Mouse (Mus musculus) Patski (cell line): Measurements from ENCODE around the gene Ppp1ca. TPM values are rescaled to one million over a fixed set of nuclear protein-coding genes. Genes with fewer than 3 reads are reported as not detected.

ENCODE experiments used
- ATAC-seq: fragments of 100-300 bp; one replicate; pipeline ENCODE4 v1.8.0; 2021
- CTCF ChIA-PET: fragments of 350-600 bp; sonication (Branson Sonifier 250); formaldehyde crosslinking; loops from one replicate; lab custom pipeline; 2022; ENCODE audit warnings: inconsistent platforms; lab: Charles Lee
- POLR2A ChIA-PET: fragments of 350-600 bp; sonication (Branson Sonifier 250); formaldehyde crosslinking; loops from one replicate; lab custom pipeline; 2022; ENCODE audit warnings: antibody characterized with exemption, inconsistent platforms; lab: Charles Lee
- DNase-seq: peaks from one replicate; pipeline ENCODE4 v3.0.0-alpha.2; 2011; ENCODE audit warnings: low read depth, low spot score
- H3K27me3 ChIP-seq: fragments of 371-371 bp; one replicate; pipeline ENCODE4 v1.5.1; 2021
- CTCF ChIP-seq: fragments of 100-300 bp; IDR thresholded peaks from one replicate; pipeline ENCODE4 v1.5.1; 2021
- in situ Hi-C: fragments of 300-500 bp; cut with MboI; formaldehyde crosslinking; loops from 3 replicates; pipeline ENCODE4 v1.11.1; 2018; ENCODE audit warnings: low pct_unique_long_range_greater_than_20kb, mixed read lengths
- polyA plus RNA-seq: library from polyadenylated mRNA; unstranded; gene quantifications from one replicate; pipeline ENCODE4 v1.2.3, GENCODE M21; 2021

Ppp1ca gene
- polyA plus RNA-seq, 1 experiment from 2014 or later: 674 TPM

GRCm38 (mm10) chr19:4215451-4215840 is 23.6 kb downstream of the Ppp1ca start:
- no peak for TF ChIP-seq CTCF
- DNase-seq (no peak), ATAC-seq (no peak)
- in situ Hi-C loops: no loop called here
- CTCF ChIA-PET: interaction anchor here (17.4 to 20.5 kb wide), 2 partner anchors 3 to 10 kb away, joined by 396 read pairs; partner anchors contain the start of genes AC109138.7, Clcf1 and Pold4
- POLR2A ChIA-PET: interaction anchor here (0.6 to 16.4 kb wide), 5 partner anchors 13 to 638 kb away, joined by 3 to 199 read pairs (median 6); partner anchors contain the start of gene Pold4
- H3K27me3 ChIP-seq: no peaks in the 10 kb centered on the region

GRCm38 (mm10) chr19:4216041-4216685 is 24.3 kb downstream of the Ppp1ca start:
- in situ Hi-C loops: no loop called here
- POLR2A ChIA-PET: interaction anchor here (0.6 to 16.4 kb wide), 7 partner anchors 9 to 639 kb away, joined by 3 to 199 read pairs (median 7); partner anchors contain the start of gene Pold4
- ATAC-seq (no peak), DNase-seq (no peak)
- H3K27me3 ChIP-seq: no peaks in the 10 kb centered on the region
- CTCF ChIA-PET: interaction anchor here (17.4 to 20.5 kb wide), 2 partner anchors 4 to 10 kb away, joined by 396 read pairs; partner anchors contain the start of genes AC109138.7, Clcf1 and Pold4
- TF ChIP-seq CTCF: no peak

GRCm38 (mm10) chr19:4217140-4217539 is 25.3 kb downstream of the Ppp1ca start:
- DNase-seq: no peak
- ChIA-PET CTCF (interaction anchor here (0.9 to 20.5 kb wide), 4 partner anchors 5 to 92 kb away, joined by 3 to 396 read pairs (median 200); partner anchors contain the start of genes AC109138.7, Clcf1, Pold4 and Rad9a), POLR2A (interaction anchor here (0.8 to 16.4 kb wide), 7 partner anchors 8 to 52 kb away, joined by 3 to 199 read pairs (median 4); partner anchors contain the start of genes Pold4, Ppp1ca and Rad9a)
- TF ChIP-seq CTCF: no peak
- H3K27me3 ChIP-seq: no peaks in the 10 kb centered on the region
- ATAC-seq: no peak
- in situ Hi-C loops: no loop called here

GRCm38 (mm10) chr19:4217855-4218254 is 26.0 kb downstream of the Ppp1ca start:
- in situ Hi-C loops: no loop called here
- H3K27me3 ChIP-seq: no peaks in the 10 kb centered on the region
- ChIA-PET CTCF (interaction anchor here (0.9 to 20.5 kb wide), 4 partner anchors 6 to 93 kb away, joined by 3 to 396 read pairs (median 200); partner anchors contain the start of genes AC109138.7, Clcf1, Pold4 and Rad9a), POLR2A (interaction anchor here (1.0 to 16.4 kb wide), 6 partner anchors 9 to 53 kb away, joined by 3 to 199 read pairs (median 4); partner anchors contain the start of genes Pold4 and Rad9a)
- peak; percentile 85 for DNase-seq
- no peak for TF ChIP-seq CTCF
- ATAC-seq: no peak

- in situ Hi-C loops: no loop called here
- ChIA-PET CTCF (interaction anchor here (0.9 to 20.5 kb wide), 5 partner anchors 6 to 93 kb away, joined by 3 to 396 read pairs (median 5); partner anchors contain the start of genes AC109138.7, Clcf1, Pold4 and Rad9a), POLR2A (interaction anchor here (0.9 to 16.4 kb wide), 6 partner anchors 9 to 46 kb away, joined by 3 to 199 read pairs (median 4); partner anchors contain the start of genes Pold4 and Rad9a)
- ATAC-seq: no peak
- DNase-seq: no peak
- H3K27me3 ChIP-seq: no peaks in the 10 kb centered on the region
- no peak for TF ChIP-seq CTCF
Measured at GRCm38 (mm10) chr19:4218293-4218692, 26.4 kb downstream of the Ppp1ca start.

- ATAC-seq (no peak), DNase-seq (no peak)
- TF ChIP-seq CTCF: no peak
- in situ Hi-C loops: no loop called here
- POLR2A ChIA-PET: interaction anchor here (0.9 to 16.4 kb wide), 5 partner anchors 8 to 17 kb away, joined by 3 to 199 read pairs (median 17); partner anchors contain the start of genes Pold4 and Rad9a
- CTCF ChIA-PET: interaction anchor here (1.2 to 20.5 kb wide), 3 partner anchors 7 to 36 kb away, joined by 5 to 396 read pairs (median 396); partner anchors contain the start of genes AC109138.7, Clcf1 and Pold4
- H3K27me3 ChIP-seq: no peaks in the 10 kb centered on the region
Measured at GRCm38 (mm10) chr19:4218784-4219183, 26.9 kb downstream of the Ppp1ca start.

GRCm38 (mm10) chr19:4219943-4220342 is 28.1 kb downstream of the Ppp1ca start:
- DNase-seq (no peak), ATAC-seq (no peak)
- no peaks in the 10 kb centered on the region for H3K27me3 ChIP-seq
- TF ChIP-seq CTCF: no peak
- in situ Hi-C loops: no loop called here
- ChIA-PET POLR2A (interaction anchor here (1.5 to 16.4 kb wide), 4 partner anchors 9 to 19 kb away, joined by 3 to 199 read pairs (median 20); partner anchors contain the start of genes Pold4 and Rad9a), CTCF (interaction anchor here (1.1 to 20.5 kb wide), 3 partner anchors 6 to 50 kb away, joined by 3 to 396 read pairs (median 396); partner anchors contain the start of genes AC109138.7, Clcf1 and Pold4)

GRCm38 (mm10) chr19:4220416-4220815 is 28.6 kb downstream of the Ppp1ca start:
- no peak for TF ChIP-seq CTCF
- CTCF ChIA-PET: interaction anchor here (1.1 to 20.5 kb wide), 3 partner anchors 5 to 50 kb away, joined by 3 to 396 read pairs (median 396); partner anchors contain the start of genes AC109138.7, Clcf1 and Pold4
- no peak for DNase-seq
- POLR2A ChIA-PET: interaction anchor here (1.5 to 16.4 kb wide), 4 partner anchors 9 to 19 kb away, joined by 3 to 199 read pairs (median 20); partner anchors contain the start of genes Pold4 and Rad9a
- H3K27me3 ChIP-seq: no peaks in the 10 kb centered on the region
- ATAC-seq: no peak
- in situ Hi-C loops: no loop called here

- no peak for TF ChIP-seq CTCF
- ChIA-PET CTCF (interaction anchor here (17.4 to 20.5 kb wide), 2 partner anchors 5 to 9 kb away, joined by 396 read pairs; partner anchors contain the start of genes AC109138.7, Clcf1 and Pold4), POLR2A (interaction anchor here (1.5 to 16.4 kb wide), 3 partner anchors 9 to 13 kb away, joined by 9 to 199 read pairs (median 23); partner anchors contain the start of gene Pold4)
- ATAC-seq (no peak), DNase-seq (no peak)
- H3K27me3 ChIP-seq: no peaks in the 10 kb centered on the region
- in situ Hi-C loops: no loop called here
Measured at GRCm38 (mm10) chr19:4220957-4221743, 29.3 kb downstream of the Ppp1ca start.
